Mouse (Mus musculus): ENCODE measurements around the gene Nr4a3.

Nr4a3 gene

GRCm38 (mm10) chr4:48044491-48045211 lies at the start of gene Nr4a3:
Nr4a3 (plus strand) TSS chr4:48045153.
- DNase-seq (ENCODE audit: low spot score): peak; percentile 68

GRCm38 (mm10) chr4:48002969-48003368 lies 42.0 kb upstream of the Nr4a3 start:
- no peak for DNase-seq (ENCODE audit: low spot score)

- DNase-seq (ENCODE audit: low spot score): peak; percentile 85
Measured at GRCm38 (mm10) chr4:48003456-48003855, 41.5 kb upstream of the Nr4a3 start.

- no peak for DNase-seq (ENCODE audit: low spot score)
Measured at GRCm38 (mm10) chr4:48006355-48006754, 38.6 kb upstream of the Nr4a3 start.

GRCm38 (mm10) chr4:48012209-48012608 lies 32.7 kb upstream of the Nr4a3 start:
- no peak for DNase-seq (ENCODE audit: low spot score)

- no peak for DNase-seq (ENCODE audit: low spot score)
Measured at GRCm38 (mm10) chr4:48022966-48023365, 22.0 kb upstream of the Nr4a3 start.

- no peak for DNase-seq (ENCODE audit: low spot score)
Measured at GRCm38 (mm10) chr4:48029652-48030051, 15.3 kb upstream of the Nr4a3 start.

- DNase-seq (ENCODE audit: low spot score): no peak
Measured at GRCm38 (mm10) chr4:48034287-48034686, 10.7 kb upstream of the Nr4a3 start.

- DNase-seq (ENCODE audit: low spot score): no peak
Measured at GRCm38 (mm10) chr4:48037646-48038045, 7.3 kb upstream of the Nr4a3 start.

- no peak for DNase-seq (ENCODE audit: low spot score)
Measured at GRCm38 (mm10) chr4:48038847-48039246, 6.1 kb upstream of the Nr4a3 start.

GRCm38 (mm10) chr4:48039736-48040135 lies 5.2 kb upstream of the Nr4a3 start:
- DNase-seq (ENCODE audit: low spot score): no peak

GRCm38 (mm10) chr4:48042466-48042785 lies 2.5 kb upstream of the Nr4a3 start:
- DNase-seq (ENCODE audit: low spot score): no peak

GRCm38 (mm10) chr4:48042786-48043701 lies 1.9 kb upstream of the Nr4a3 start:
- DNase-seq (ENCODE audit: low spot score): peak; percentile 91

- no peak for DNase-seq (ENCODE audit: low spot score)
Measured at GRCm38 (mm10) chr4:48044141-48044490, 837 bp upstream of the Nr4a3 start.

- DNase-seq (ENCODE audit: low spot score): no peak
Measured at GRCm38 (mm10) chr4:48045281-48045720, 348 bp downstream of the Nr4a3 start.

- no peak for DNase-seq (ENCODE audit: low spot score)
Measured at GRCm38 (mm10) chr4:48045721-48046460, 938 bp downstream of the Nr4a3 start.

GRCm38 (mm10) chr4:48046461-48046901 lies 1.5 kb downstream of the Nr4a3 start:
- DNase-seq (ENCODE audit: low spot score): no peak

- no peak for DNase-seq (ENCODE audit: low spot score)
Measured at GRCm38 (mm10) chr4:48047136-48047765, 2.3 kb downstream of the Nr4a3 start.

GRCm38 (mm10) chr4:48047766-48048371 lies 2.9 kb downstream of the Nr4a3 start:
- DNase-seq (ENCODE audit: low spot score): no peak

GRCm38 (mm10) chr4:48048456-48049315 lies 3.7 kb downstream of the Nr4a3 start:
- DNase-seq (ENCODE audit: low spot score): no peak

GRCm38 (mm10) chr4:48050020-48050419 lies 5.1 kb downstream of the Nr4a3 start:
- DNase-seq (ENCODE audit: low spot score): no peak

Data from layer of hippocampus, adult 9-10 months (tissue).